Mouse (Mus musculus) left cerebral cortex, postnatal 25 days (tissue): ENCODE results near the gene Ap5m1. TPM values are rescaled to one million over a fixed set of nuclear protein-coding genes. Genes with fewer than 3 reads are reported as not detected.

Experiments used
- DNase-seq, 2 experiments: peaks; one replicate each; pipeline ENCODE4 v3.0.0; 2022; ENCODE audit warnings: low spot score in 2 of 2, mixed read lengths in 1 of 2
- intact Hi-C: fragments of 180-260 bp; cut with DNase I; formaldehyde crosslinking; loops from one replicate; pipeline ENCODE4 v1.15.1; 2025
- total RNA-seq, 2 experiments: library from RNA; stranded (reverse); gene quantifications; 2 replicates each; pipeline ENCODE4 v1.2.3; 2021

Gene Ap5m1
- 10 to 100 TPM; 20.4 to 22.2 TPM for total RNA-seq

GRCm38 (mm10) chr14:49065529-49066273, at the start of gene Ap5m1:
Gene Ap5m1, plus strand, starts transcription at chr14:49066097.
- peak in 1 of 2 experiments; percentile 30 for DNase-seq
- intact Hi-C loops, result loop anchor here (1.0 kb wide), 1 partner anchor 107 kb away; the partner anchor contains the start of gene Naa30

- intact Hi-C loops, result no loop called here
- no peak for DNase-seq
Observed at GRCm38 (mm10) chr14:49019765-49020164, 46.1 kb upstream of the Ap5m1 start.

- no peak for DNase-seq
- intact Hi-C loops, result no loop called here
Observed at GRCm38 (mm10) chr14:49027040-49027778, 38.7 kb upstream of the Ap5m1 start.

- no peak for DNase-seq
Observed at GRCm38 (mm10) chr14:49027779-49028368, 38.0 kb upstream of the Ap5m1 start.

GRCm38 (mm10) chr14:49028991-49029390, 36.9 kb upstream of the Ap5m1 start:
- no peak for DNase-seq
- intact Hi-C loops, result no loop called here

More at GRCm38 (mm10) chr14:49027779-49028368, 38.0 kb upstream of the Ap5m1 start:
- intact Hi-C loops, result no loop called here

- peak in 1 of 2 experiments; percentile 74 for DNase-seq
- intact Hi-C loops, result no loop called here
Observed at GRCm38 (mm10) chr14:49045610-49046009, 20.3 kb upstream of the Ap5m1 start.

- intact Hi-C loops, result no loop called here
Observed at GRCm38 (mm10) chr14:49049492-49049891, 16.4 kb upstream of the Ap5m1 start.

GRCm38 (mm10) chr14:49063838-49064237, 2.1 kb upstream of the Ap5m1 start:
- no peak for DNase-seq
- intact Hi-C loops, result no loop called here

More at GRCm38 (mm10) chr14:49049492-49049891, 16.4 kb upstream of the Ap5m1 start:
- DNase-seq, result no peak

GRCm38 (mm10) chr14:49066274-49066823, 452 bp downstream of the Ap5m1 start, which contains the start of gene Exoc5:
Gene Exoc5, minus strand, starts transcription at chr14:49066653.
- intact Hi-C loops, result loop anchor here (1.0 kb wide), 1 partner anchor 106 kb away; the partner anchor contains the start of gene Naa30
- DNase-seq, result peak; percentile 98

GRCm38 (mm10) chr14:49072837-49073236, 6.9 kb downstream of the Ap5m1 start:
- peak in 1 of 2 experiments; percentile 45 for DNase-seq
- intact Hi-C loops, result no loop called here

- peak in 1 of 2 experiments; percentile 73 for DNase-seq
- intact Hi-C loops, result no loop called here
Observed at GRCm38 (mm10) chr14:49073896-49074295, 8.0 kb downstream of the Ap5m1 start.

GRCm38 (mm10) chr14:49074361-49074760, 8.5 kb downstream of the Ap5m1 start:
- intact Hi-C loops, result no loop called here
- DNase-seq, result no peak

GRCm38 (mm10) chr14:49078820-49079219, 12.9 kb downstream of the Ap5m1 start:
- intact Hi-C loops, result no loop called here
- DNase-seq, result no peak

GRCm38 (mm10) chr14:49086522-49086921, 20.6 kb downstream of the Ap5m1 start:
- no peak for DNase-seq
- intact Hi-C loops, result no loop called here

GRCm38 (mm10) chr14:49088155-49089048, 22.5 kb downstream of the Ap5m1 start:
- intact Hi-C loops, result no loop called here
- DNase-seq, result no peak

GRCm38 (mm10) chr14:49089461-49090058, 23.7 kb downstream of the Ap5m1 start:
- intact Hi-C loops, result no loop called here
- DNase-seq, result no peak

- DNase-seq, result no peak
- intact Hi-C loops, result no loop called here
Observed at GRCm38 (mm10) chr14:49090102-49090501, 24.2 kb downstream of the Ap5m1 start.

GRCm38 (mm10) chr14:49091277-49091676, 25.4 kb downstream of the Ap5m1 start:
- DNase-seq, result no peak
- intact Hi-C loops, result no loop called here
